Mouse (Mus musculus): ENCODE measurements around the gene Bspry. TPM values are rescaled to one million over a fixed set of nuclear protein-coding genes. Genes with fewer than 3 reads are reported as not detected.
A peak's percentile ranks its signal among the peaks of the same experiment; 100 is the strongest.

Gene Bspry
- total RNA-seq, 4 experiments from 2014 or later, result 0.28 to 0.43 (median 0.30) TPM; not detected in 1

GRCm38 (mm10) chr4:62515490-62515889 is 35.6 kb downstream of the Bspry start:
- no peak for DNase-seq (ENCODE audit: low spot score in 2 of 2)

GRCm38 (mm10) chr4:62516079-62516478 is 36.2 kb downstream of the Bspry start:
- DNase-seq (ENCODE audit: low spot score in 2 of 2), result no peak

GRCm38 (mm10) chr4:62516579-62516978 is 36.7 kb downstream of the Bspry start:
- DNase-seq (ENCODE audit: low spot score in 2 of 2), result no peak

- no peak for DNase-seq (ENCODE audit: low spot score in 2 of 2)
These were observed 37.2 kb downstream of the Bspry start for GRCm38 (mm10) chr4:62517046-62517445.

- no peak for DNase-seq (ENCODE audit: low spot score in 2 of 2)
These were observed 37.9 kb downstream of the Bspry start for GRCm38 (mm10) chr4:62517538-62518415.

- no peak for DNase-seq (ENCODE audit: low spot score in 2 of 2)
These were observed 38.7 kb downstream of the Bspry start for GRCm38 (mm10) chr4:62518416-62519121.

- DNase-seq (ENCODE audit: low spot score in 2 of 2), result no peak
These were observed 39.4 kb downstream of the Bspry start for GRCm38 (mm10) chr4:62519122-62519848.

GRCm38 (mm10) chr4:62519849-62520233 is 40.0 kb downstream of the Bspry start, which contains the start of gene Alad:
Gene Alad, minus strand, starts transcription at chr4:62519918.
- peak; percentile 64 to 71 for DNase-seq (ENCODE audit: low spot score in 2 of 2)

- DNase-seq (ENCODE audit: low spot score in 2 of 2), result no peak
These were observed 41.1 kb downstream of the Bspry start for GRCm38 (mm10) chr4:62520892-62521400.

GRCm38 (mm10) chr4:62524651-62525488 is 45.0 kb downstream of the Bspry start, which contains the start of the genes Pole3 and 4933430I17Rik:
Gene Pole3, minus strand, starts transcription at chr4:62525068.
Gene 4933430I17Rik, plus strand, starts transcription at chr4:62525369.
- DNase-seq (ENCODE audit: low spot score in 2 of 2), result peak; percentile 95 to 97

- no peak for DNase-seq (ENCODE audit: low spot score in 2 of 2)
These were observed 45.6 kb downstream of the Bspry start for GRCm38 (mm10) chr4:62525489-62525811.

GRCm38 (mm10) chr4:62526256-62526655 is 46.4 kb downstream of the Bspry start:
- no peak for DNase-seq (ENCODE audit: low spot score in 2 of 2)

GRCm38 (mm10) chr4:62527655-62528054 is 47.8 kb downstream of the Bspry start:
- no peak for DNase-seq (ENCODE audit: low spot score in 2 of 2)

GRCm38 (mm10) chr4:62533729-62534128 is 53.9 kb downstream of the Bspry start:
- DNase-seq (ENCODE audit: low spot score in 2 of 2), result no peak

GRCm38 (mm10) chr4:62541802-62542201 is 61.9 kb downstream of the Bspry start:
- DNase-seq (ENCODE audit: low spot score in 2 of 2), result peak in 1 of 2 experiments; percentile 13

GRCm38 (mm10) chr4:62543782-62544181 is 63.9 kb downstream of the Bspry start:
- no peak for DNase-seq (ENCODE audit: low spot score in 2 of 2)

GRCm38 (mm10) chr4:62544801-62545200 is 64.9 kb downstream of the Bspry start:
- DNase-seq (ENCODE audit: low spot score in 2 of 2), result no peak

All from layer of hippocampus, adult 8-10 months (tissue).